Mouse (Mus musculus): Measurements from ENCODE around the gene Neurl2. TPM values are rescaled to one million over a fixed set of nuclear protein-coding genes. Genes with fewer than 3 reads are reported as not detected.

The Neurl2 gene
- total RNA-seq, 1 experiment from 2014 or later, result not detected

DNA sequence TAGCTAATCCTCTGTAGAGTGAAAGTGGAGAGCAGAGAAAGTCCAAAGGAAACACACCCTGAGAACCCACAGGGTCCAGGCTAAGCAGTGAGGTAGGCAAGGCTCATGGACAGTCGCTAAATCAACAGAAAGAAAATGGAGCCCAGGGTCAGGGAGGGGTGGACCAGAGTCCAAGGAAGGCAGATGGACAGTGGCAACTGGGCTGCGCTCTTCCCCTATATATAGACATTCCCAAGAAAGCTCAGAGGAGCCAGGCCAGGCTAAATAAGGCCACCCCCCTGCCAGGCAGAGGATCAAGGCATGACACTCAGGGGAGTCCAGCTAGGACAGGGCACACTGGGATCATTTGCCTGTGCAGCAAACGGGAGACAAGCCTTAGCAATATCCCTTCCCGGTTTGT, 51.4 kb downstream of the Neurl2 start:
- no peak for ATAC-seq (replicated peaks in 1 of 2; ENCODE audit: insufficient read depth in 1 of 2, low FRiP score in 2 of 2, low TSS enrichment in 1 of 2, low read depth in 1 of 2, poor library complexity in 2 of 2, severe bottlenecking in 2 of 2)

Other genes with a start within 250 kb of the Neurl2 start
- gene Wfdc6a, start 248.0 kb downstream of the Neurl2 start, total RNA-seq (2017), result not detected in 2 replicates
- gene Eppin, start 239.9 kb downstream of the Neurl2 start, total RNA-seq (2017), result not detected in 2 replicates
- not detected in 2 replicates for gene Wfdc6b, start 219.9 kb downstream of the Neurl2 start, total RNA-seq (2017)
- not detected in 2 replicates for gene Wfdc8, start 219.8 kb downstream of the Neurl2 start, total RNA-seq (2017)
- gene Wfdc16, start 194.7 kb downstream of the Neurl2 start, total RNA-seq (2017), result not detected in 2 replicates
- gene Wfdc10, start 177.4 kb downstream of the Neurl2 start, total RNA-seq (2017), result 3.5 TPM in 1 of 2 replicates, not detected in the other
- not detected in 2 replicates for gene Wfdc9, start 176.9 kb downstream of the Neurl2 start, total RNA-seq (2017)
- not detected in 2 replicates for gene Wfdc11, start 159.4 kb downstream of the Neurl2 start, total RNA-seq (2017)
- not detected in 2 replicates for gene Wfdc13, start 148.3 kb downstream of the Neurl2 start, total RNA-seq (2017)
- not detected in 2 replicates for gene Spint4, start 135.0 kb downstream of the Neurl2 start, total RNA-seq (2017)
- not detected in 2 replicates for gene Spint5, start 118.2 kb downstream of the Neurl2 start, total RNA-seq (2017)
- 1.6 and 1.9 TPM in 2 replicates for gene Wfdc3, start 87.5 kb downstream of the Neurl2 start, total RNA-seq (2017)
- 22.9 and 31.3 TPM in 2 replicates for gene Dnttip1, start 87.5 kb downstream of the Neurl2 start, total RNA-seq (2017)
- 60.3 and 131 TPM in 2 replicates for gene Ube2c, start 63.6 kb downstream of the Neurl2 start, total RNA-seq (2017)
- 1.6 TPM in 1 of 2 replicates, not detected in the other for gene Tnnc2, start 53.5 kb downstream of the Neurl2 start, total RNA-seq (2017)
- 2.0 and 2.2 TPM in 2 replicates for gene Snx21, start 47.6 kb downstream of the Neurl2 start, total RNA-seq (2017)
- gene Acot8, start 28.6 kb downstream of the Neurl2 start, total RNA-seq (2017), result 7.5 and 28.1 TPM in 2 replicates
- 2.5 and 4.1 TPM in 2 replicates for gene Zswim3, start 28.4 kb downstream of the Neurl2 start, total RNA-seq (2017)
- gene Zswim1, start 10.8 kb downstream of the Neurl2 start, total RNA-seq (2017), result 1.9 and 2.4 TPM in 2 replicates
- gene Spata25, start 4.9 kb downstream of the Neurl2 start, total RNA-seq (2017), result not detected in 2 replicates
- 53.0 and 74.2 TPM in 2 replicates for gene Ctsa, start 583 bp downstream of the Neurl2 start, total RNA-seq (2017)
- 0.55 and 0.56 TPM in 2 replicates for gene Pltp, start 24.3 kb upstream of the Neurl2 start, total RNA-seq (2017)
- 19.7 and 23.4 TPM in 2 replicates for gene Pcif1, start 45.8 kb upstream of the Neurl2 start, total RNA-seq (2017)
- gene Zfp335, start 78.3 kb upstream of the Neurl2 start, total RNA-seq (2017), result 6.6 and 10.5 TPM in 2 replicates
- 15.3 and 37.5 TPM in 2 replicates for gene Mmp9, start 107.3 kb upstream of the Neurl2 start, total RNA-seq (2017)
- 0.45 and 0.63 TPM in 2 replicates for gene Slc12a5, start 127.3 kb upstream of the Neurl2 start, total RNA-seq (2017)
- gene Ncoa5, start 201.4 kb upstream of the Neurl2 start, total RNA-seq (2017), result 42.7 and 58.0 TPM in 2 replicates
- 0.94 and 3.4 TPM in 2 replicates for gene Cd40, start 222.2 kb upstream of the Neurl2 start, total RNA-seq (2017)